Mouse (Mus musculus): ENCODE data around the gene Aoc3. TPM values are rescaled to one million over a fixed set of nuclear protein-coding genes. Genes with fewer than 3 reads are reported as not detected.
"Not testable (repeated sequence)": the region's sequence is repeated elsewhere in the genome, so short reads cannot be mapped to it uniquely, and the experiment has no call there.

Gene Aoc3
- polyA plus RNA-seq, 1 experiment from 2014 or later: not detected

- ATAC-seq (ENCODE audit: low read depth): peak; percentile 65; the same call in 1 of the 2 replicates
- no peak overlapping the region for H3K4me2 ChIP-seq (ENCODE audit: low read depth, low read length)
- H3K27me3 ChIP-seq (ENCODE audit: control insufficient read depth, insufficient read depth, low read length): no peaks in the 10 kb centered on the region
- peaks cover 64% of the 10 kb centered on the region for H3K36me3 ChIP-seq (ENCODE audit: control insufficient read depth, insufficient read depth, low read length)
- H3K27ac ChIP-seq (ENCODE audit: low read depth, low read length): no peak overlapping the region
- no peaks in the 10 kb centered on the region for H3K4me1 ChIP-seq (ENCODE audit: control insufficient read depth, insufficient read depth, low read length)
- 11% methylated on average over 4 of the region's 4 CpGs for WGBS
- no peaks in the 10 kb centered on the region for H3K9me3 ChIP-seq (ENCODE audit: control insufficient read depth, low read length)
- H3K9ac ChIP-seq (replicated peaks; ENCODE audit: low read depth, low read length): no peak overlapping the region
- H3K4me3 ChIP-seq (ENCODE audit: low read depth, low read length): no peak overlapping the region
Measured at GRCm38 (mm10) chr11:101323609-101324008, 6.8 kb upstream of the Aoc3 start.

- no peak within 1 kb of the TSS for H3K4me3 ChIP-seq (ENCODE audit: low read depth, low read length)
- no peak for ATAC-seq (ENCODE audit: low read depth)
- no peaks in the 10 kb centered on the region for H3K27me3 ChIP-seq (ENCODE audit: control insufficient read depth, insufficient read depth, low read length)
- peaks cover 58% of the 10 kb centered on the region for H3K36me3 ChIP-seq (ENCODE audit: control insufficient read depth, insufficient read depth, low read length)
- no peaks in the 10 kb centered on the region for H3K4me1 ChIP-seq (ENCODE audit: control insufficient read depth, insufficient read depth, low read length)
- H3K9ac ChIP-seq (replicated peaks; ENCODE audit: low read depth, low read length): no peak within 1 kb of the TSS
- H3K4me2 ChIP-seq (ENCODE audit: low read depth, low read length): no peak within 1 kb of the TSS
- H3K9me3 ChIP-seq (ENCODE audit: control insufficient read depth, low read length): no peaks in the 10 kb centered on the region
- WGBS: 94% methylated on average over 5 of the region's 5 CpGs
- H3K27ac ChIP-seq (ENCODE audit: low read depth, low read length): no peak within 1 kb of the TSS
Measured at GRCm38 (mm10) chr11:101324763-101325162, 5.6 kb upstream of the Aoc3 start, which contains the start of gene Aoc2. TSS of gene Aoc2 (plus strand) at chr11:101325063.

DNA sequence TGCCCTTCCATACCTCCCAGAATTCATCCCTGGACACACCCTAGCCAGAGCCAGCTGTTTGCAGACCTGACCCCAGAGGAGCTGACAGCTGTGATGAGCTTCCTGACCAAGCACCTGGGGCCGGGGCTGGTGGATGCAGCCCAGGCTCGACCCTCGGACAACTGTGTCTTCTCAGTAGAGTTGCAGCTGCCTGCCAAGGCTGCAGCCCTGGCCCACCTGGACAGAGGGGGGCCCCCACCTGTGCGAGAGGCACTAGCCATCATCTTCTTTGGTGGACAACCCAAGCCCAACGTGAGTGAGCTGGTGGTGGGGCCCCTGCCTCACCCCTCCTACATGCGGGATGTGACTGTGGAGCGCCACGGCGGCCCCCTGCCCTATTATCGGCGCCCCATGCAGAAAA lies 5.2 kb upstream of the Aoc3 start:
- H3K36me3 ChIP-seq (ENCODE audit: control insufficient read depth, insufficient read depth, low read length): peaks cover 54% of the 10 kb centered on the region
- not testable (repeated sequence) for H3K4me1 ChIP-seq (ENCODE audit: control insufficient read depth, insufficient read depth, low read length); H3K4me3 ChIP-seq (ENCODE audit: low read depth, low read length); ATAC-seq (ENCODE audit: low read depth); H3K9me3 ChIP-seq (ENCODE audit: control insufficient read depth, low read length); H3K27ac ChIP-seq (ENCODE audit: low read depth, low read length); H3K9ac ChIP-seq (replicated peaks; ENCODE audit: low read depth, low read length); H3K4me2 ChIP-seq (ENCODE audit: low read depth, low read length); H3K27me3 ChIP-seq (ENCODE audit: control insufficient read depth, insufficient read depth, low read length)
- 92% methylated on average over 11 of the region's 11 CpGs for WGBS

GRCm38 (mm10) chr11:101326147-101326546 lies 4.3 kb upstream of the Aoc3 start:
- ATAC-seq (ENCODE audit: low read depth): no peak

GRCm38 (mm10) chr11:101327311-101327710 lies 3.1 kb upstream of the Aoc3 start:
- no peak overlapping the region for H3K4me3 ChIP-seq (ENCODE audit: low read depth, low read length)
- H3K27ac ChIP-seq (ENCODE audit: low read depth, low read length): no peak overlapping the region
- WGBS: 47% methylated on average over 3 of the region's 3 CpGs
- no peak for ATAC-seq (ENCODE audit: low read depth)
- H3K27me3 ChIP-seq (ENCODE audit: control insufficient read depth, insufficient read depth, low read length): no peaks in the 10 kb centered on the region
- H3K4me2 ChIP-seq (ENCODE audit: low read depth, low read length): no peak overlapping the region
- H3K36me3 ChIP-seq (ENCODE audit: control insufficient read depth, insufficient read depth, low read length): peaks cover 35% of the 10 kb centered on the region
- H3K4me1 ChIP-seq (ENCODE audit: control insufficient read depth, insufficient read depth, low read length): no peaks in the 10 kb centered on the region
- H3K9me3 ChIP-seq (ENCODE audit: control insufficient read depth, low read length): no peaks in the 10 kb centered on the region
- H3K9ac ChIP-seq (replicated peaks; ENCODE audit: low read depth, low read length): no peak overlapping the region

More at GRCm38 (mm10) chr11:101326147-101326546, 4.3 kb upstream of the Aoc3 start:
- Histone ChIP-seq H3K4me1 (ENCODE audit: control insufficient read depth, insufficient read depth, low read length) (no peaks in the 10 kb centered on the region), H3K9me3 (ENCODE audit: control insufficient read depth, low read length) (no peaks in the 10 kb centered on the region), H3K27ac (ENCODE audit: low read depth, low read length) (no peak overlapping the region), H3K4me3 (ENCODE audit: low read depth, low read length) (no peak overlapping the region), H3K27me3 (ENCODE audit: control insufficient read depth, insufficient read depth, low read length) (no peaks in the 10 kb centered on the region), H3K36me3 (ENCODE audit: control insufficient read depth, insufficient read depth, low read length) (peaks cover 45% of the 10 kb centered on the region), H3K9ac (replicated peaks; ENCODE audit: low read depth, low read length) (no peak overlapping the region), H3K4me2 (ENCODE audit: low read depth, low read length) (no peak overlapping the region)
- 86% methylated on average over 11 of the region's 11 CpGs for WGBS

- Histone ChIP-seq H3K4me3 (ENCODE audit: low read depth, low read length) (no peak overlapping the region), H3K4me2 (ENCODE audit: low read depth, low read length) (no peak overlapping the region), H3K9me3 (ENCODE audit: control insufficient read depth, low read length) (no peaks in the 10 kb centered on the region), H3K27me3 (ENCODE audit: control insufficient read depth, insufficient read depth, low read length) (no peaks in the 10 kb centered on the region), H3K27ac (ENCODE audit: low read depth, low read length) (no peak overlapping the region; the same call in 1 of the 2 replicates), H3K9ac (replicated peaks; ENCODE audit: low read depth, low read length) (no peak overlapping the region), H3K4me1 (ENCODE audit: control insufficient read depth, insufficient read depth, low read length) (no peaks in the 10 kb centered on the region), H3K36me3 (ENCODE audit: control insufficient read depth, insufficient read depth, low read length) (peaks cover 18% of the 10 kb centered on the region)
- no peak for ATAC-seq (ENCODE audit: low read depth)
- WGBS: 81% methylated on average over 6 of the region's 6 CpGs
Measured at GRCm38 (mm10) chr11:101328941-101329635, 1.3 kb upstream of the Aoc3 start.

GRCm38 (mm10) chr11:101330961-101331360 lies 556 bp downstream of the Aoc3 start:
- H3K4me1 ChIP-seq (ENCODE audit: control insufficient read depth, insufficient read depth, low read length); H3K4me2 ChIP-seq (ENCODE audit: low read depth, low read length); H3K9ac ChIP-seq (replicated peaks; ENCODE audit: low read depth, low read length); ATAC-seq (ENCODE audit: low read depth); H3K4me3 ChIP-seq (ENCODE audit: low read depth, low read length); H3K9me3 ChIP-seq (ENCODE audit: control insufficient read depth, low read length); H3K36me3 ChIP-seq (ENCODE audit: control insufficient read depth, insufficient read depth, low read length); H3K27ac ChIP-seq (ENCODE audit: low read depth, low read length); H3K27me3 ChIP-seq (ENCODE audit: control insufficient read depth, insufficient read depth, low read length): not testable (repeated sequence)
- WGBS: 82% methylated on average over 4 of the region's 6 CpGs

GRCm38 (mm10) chr11:101332537-101332936 lies 2.1 kb downstream of the Aoc3 start:
- Histone ChIP-seq H3K9ac (replicated peaks; ENCODE audit: low read depth, low read length) (no peak overlapping the region), H3K36me3 (ENCODE audit: control insufficient read depth, insufficient read depth, low read length) (no peaks in the 10 kb centered on the region), H3K9me3 (ENCODE audit: control insufficient read depth, low read length) (no peaks in the 10 kb centered on the region), H3K4me2 (ENCODE audit: low read depth, low read length) (no peak overlapping the region), H3K27me3 (ENCODE audit: control insufficient read depth, insufficient read depth, low read length) (no peaks in the 10 kb centered on the region), H3K4me3 (ENCODE audit: low read depth, low read length) (no peak overlapping the region), H3K4me1 (ENCODE audit: control insufficient read depth, insufficient read depth, low read length) (peaks cover 2% of the 10 kb centered on the region; the same call in 1 of the 2 replicates), H3K27ac (ENCODE audit: low read depth, low read length) (no peak overlapping the region)
- WGBS: 89% methylated on average over 3 of the region's 3 CpGs
- no peak for ATAC-seq (ENCODE audit: low read depth)

- Histone ChIP-seq H3K36me3 (ENCODE audit: control insufficient read depth, insufficient read depth, low read length) (no peaks in the 10 kb centered on the region), H3K4me3 (ENCODE audit: low read depth, low read length) (no peak overlapping the region), H3K27ac (ENCODE audit: low read depth, low read length) (no peak overlapping the region), H3K9me3 (ENCODE audit: control insufficient read depth, low read length) (no peaks in the 10 kb centered on the region), H3K9ac (replicated peaks; ENCODE audit: low read depth, low read length) (no peak overlapping the region), H3K4me2 (ENCODE audit: low read depth, low read length) (no peak overlapping the region), H3K4me1 (ENCODE audit: control insufficient read depth, insufficient read depth, low read length) (peaks cover 4% of the 10 kb centered on the region; the same call in 1 of the 2 replicates), H3K27me3 (ENCODE audit: control insufficient read depth, insufficient read depth, low read length) (no peaks in the 10 kb centered on the region)
- ATAC-seq (ENCODE audit: low read depth): no peak
- 29% methylated on average over 10 of the region's 10 CpGs for WGBS
Measured at GRCm38 (mm10) chr11:101334023-101334422, 3.6 kb downstream of the Aoc3 start.
